Mouse (Mus musculus) subcutaneous adipose tissue, adult 2 months (tissue): ENCODE results near the gene Rasa4. TPM values are rescaled to one million over a fixed set of nuclear protein-coding genes. Genes with fewer than 3 reads are reported as not detected.

Experiments used
- polyA plus RNA-seq: library from polyadenylated mRNA; depleted of rRNA; stranded (reverse); fragments of >200 nt; gene quantifications from 2 replicates; pipeline ENCODE4 v1.2.3, GENCODE M21; 2012; ENCODE audit warnings: low replicate concordance; rRNA removed

Rasa4 gene
- 18.1 and 35.3 TPM in 2 replicates for polyA plus RNA-seq

GRCm38 (mm10) chr5:136083669-136084107 lies at the start of gene Rasa4:
TSS of gene Rasa4 (plus strand) at chr5:136083916.

DNA sequence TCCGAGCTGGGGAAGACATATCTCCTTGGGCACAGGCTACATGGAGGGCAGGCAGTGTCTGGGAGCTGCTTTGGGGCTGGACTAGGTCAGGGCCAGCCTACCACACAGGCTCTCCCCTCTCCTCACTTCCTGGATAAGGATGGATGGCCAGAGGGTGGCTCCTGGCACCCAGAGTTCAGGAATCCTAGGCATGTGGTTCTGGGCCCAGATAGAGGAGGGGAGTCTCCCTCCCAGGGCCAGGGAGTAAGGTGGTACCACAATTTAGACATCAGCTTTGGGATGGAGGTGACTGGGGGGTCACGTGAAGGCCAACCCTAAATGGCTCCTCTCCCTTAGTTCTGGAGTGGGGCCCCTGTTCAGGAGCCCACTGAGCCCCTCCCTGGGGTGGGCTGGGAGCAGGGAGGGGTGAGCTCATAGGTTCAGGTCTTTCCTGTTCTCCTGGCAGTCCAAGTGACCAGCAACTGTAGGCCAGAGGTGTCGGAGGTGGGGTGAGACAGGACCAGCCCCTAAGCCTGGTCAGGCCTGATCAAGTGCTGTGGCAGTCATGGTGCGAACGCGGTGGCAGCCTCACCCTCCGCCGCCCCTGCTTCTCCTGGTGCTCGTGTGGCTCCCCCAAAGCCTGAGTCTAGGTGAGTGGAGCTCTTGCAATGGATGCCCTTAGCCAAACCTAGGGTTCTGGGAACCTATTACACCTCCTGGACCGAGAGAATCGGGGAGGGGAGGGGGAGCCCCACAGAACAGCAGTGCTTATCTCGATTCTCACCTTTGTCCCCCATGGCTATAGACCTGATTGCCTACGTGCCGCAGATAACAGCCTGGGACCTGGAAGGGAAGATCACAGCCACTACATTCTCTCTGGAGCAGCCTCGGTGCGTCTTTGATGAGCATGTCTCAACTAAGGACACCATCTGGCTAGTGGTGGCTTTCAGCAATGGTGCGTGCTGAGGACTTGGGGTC lies 45.2 kb upstream of the Rasa4 start, which contains the start of gene Upk3b:
Gene Upk3b, plus strand, starts transcription at position 239 of the 957 bp plus-strand sequence.

GRCm38 (mm10) chr5:136054301-136055077 lies 29.2 kb upstream of the Rasa4 start, which contains the start of gene Upk3bl:
TSS of gene Upk3bl (plus strand) at chr5:136054492.

GRCm38 (mm10) chr5:136115891-136116783 lies 32.4 kb downstream of the Rasa4 start, which contains the start of gene Polr2j:
TSS of gene Polr2j (plus strand) at chr5:136116631.

GRCm38 (mm10) chr5:136135571-136136291 lies 52.0 kb downstream of the Rasa4 start, which contains the start of the genes Lrwd1 and Alkbh4:
TSS of gene Lrwd1 (minus strand) at chr5:136136074.
TSS of gene Alkbh4 (plus strand) at chr5:136136146.

Other genes starting within 250 kb of the Rasa4 start
- gene Hspb1, start 196.0 kb upstream of the Rasa4 start, polyA plus RNA-seq, result 312 and 339 TPM in 2 replicates
- 197 and 345 TPM in 2 replicates for gene Ywhag, start 149.3 kb upstream of the Rasa4 start, polyA plus RNA-seq
- 7.2 and 11.4 TPM in 2 replicates for gene Ssc4d, start 109.4 kb upstream of the Rasa4 start, polyA plus RNA-seq
- gene Zp3, start 103.8 kb upstream of the Rasa4 start, polyA plus RNA-seq, result 0.09 TPM in 1 of 2 replicates, not detected in the other
- 44.7 and 67.3 TPM in 2 replicates for gene Dtx2, start 89.1 kb upstream of the Rasa4 start, polyA plus RNA-seq
- 28.6 and 62.8 TPM in 2 replicates for gene Upk3b, start 45.4 kb upstream of the Rasa4 start, polyA plus RNA-seq
- 4.1 TPM in 1 of 2 replicates, not detected in the other for gene Upk3bl, start 29.4 kb upstream of the Rasa4 start, polyA plus RNA-seq
- gene Polr2j, start 32.7 kb downstream of the Rasa4 start, polyA plus RNA-seq, result 82.5 and 100 TPM in 2 replicates
- gene Lrwd1, start 52.2 kb downstream of the Rasa4 start, polyA plus RNA-seq, result 22.4 and 40.0 TPM in 2 replicates
- 11.5 and 18.1 TPM in 2 replicates for gene Alkbh4, start 52.2 kb downstream of the Rasa4 start, polyA plus RNA-seq
- gene Orai2, start 86.8 kb downstream of the Rasa4 start, polyA plus RNA-seq, result 9.4 and 23.4 TPM in 2 replicates
- 10.8 and 17.4 TPM in 2 replicates for gene Prkrip1, start 115.0 kb downstream of the Rasa4 start, polyA plus RNA-seq
- 52.7 and 69.5 TPM in 2 replicates for gene Sh2b2, start 162.6 kb downstream of the Rasa4 start, polyA plus RNA-seq